Mouse (Mus musculus) kidney, embryonic 15.5 days (tissue): ENCODE results near the gene Mcts2. TPM values are rescaled to one million over a fixed set of nuclear protein-coding genes. Genes with fewer than 3 reads are reported as not detected.

Experiments used
- ATAC-seq: fragments of 200-750 bp; cut with Nextera tagmentation; replicated peaks from 2 replicates; pipeline ENCODE4 v1.8.0; 2017; ENCODE audit warnings: moderate TSS enrichment; ENCODE audit not compliant: low FRiP score
- H3K27ac ChIP-seq: fragments of 300-500 bp; sonication (generic); 2 replicates; pipeline ENCODE4 v1.5.1; 2015; ENCODE audit warnings: mild to moderate bottlenecking, inconsistent platforms
- H3K27me3 ChIP-seq: fragments of 300-500 bp; sonication (generic); 2 replicates; pipeline ENCODE4 v1.6.1; 2015; ENCODE audit warnings: inconsistent platforms
- H3K36me3 ChIP-seq: fragments of 300-500 bp; sonication (generic); 2 replicates; pipeline ENCODE4 v1.6.1; 2015; ENCODE audit warnings: inconsistent platforms
- H3K4me1 ChIP-seq: fragments of 300-500 bp; sonication (generic); 2 replicates; pipeline ENCODE4 v1.6.1; 2015; ENCODE audit warnings: inconsistent platforms
- H3K4me2 ChIP-seq: fragments of 300-500 bp; sonication (generic); 2 replicates; pipeline ENCODE4 v1.6.1; 2015; ENCODE audit warnings: moderate library complexity, mild to moderate bottlenecking, inconsistent platforms
- H3K4me3 ChIP-seq: fragments of 300-500 bp; sonication (generic); replicated peaks from 2 replicates; pipeline ENCODE4 v1.5.1; 2015; ENCODE audit warnings: mild to moderate bottlenecking, inconsistent platforms
- H3K9ac ChIP-seq: fragments of 300-500 bp; sonication (generic); 2 replicates; pipeline ENCODE4 v1.6.1; 2015; ENCODE audit warnings: mild to moderate bottlenecking, inconsistent platforms
- H3K9me3 ChIP-seq: fragments of 300-500 bp; sonication (generic); replicated peaks from 2 replicates; pipeline ENCODE4 v1.6.1; 2016; ENCODE audit warnings: inconsistent platforms
- WGBS: fragments of 180-500 bp; shearing (Covaris S2); methylation state at CpG from one replicate; pipeline ENCODE4 v1.1.7; 2015; ENCODE audit warnings: mixed read lengths; 5-methylcytosine and 5-hydroxymethylcytosine counted together
- polyA plus RNA-seq: library from polyadenylated mRNA; unstranded; fragments of >200 nt; fragmentation: Nextera tagmentation; extraction: Ambion mirVana; gene quantifications from 2 replicates; pipeline ENCODE4 v1.2.1, GENCODE M21; 2015

Gene Mcts2
- polyA plus RNA-seq, 1 experiment from 2014 or later = 29.5 TPM

DNA sequence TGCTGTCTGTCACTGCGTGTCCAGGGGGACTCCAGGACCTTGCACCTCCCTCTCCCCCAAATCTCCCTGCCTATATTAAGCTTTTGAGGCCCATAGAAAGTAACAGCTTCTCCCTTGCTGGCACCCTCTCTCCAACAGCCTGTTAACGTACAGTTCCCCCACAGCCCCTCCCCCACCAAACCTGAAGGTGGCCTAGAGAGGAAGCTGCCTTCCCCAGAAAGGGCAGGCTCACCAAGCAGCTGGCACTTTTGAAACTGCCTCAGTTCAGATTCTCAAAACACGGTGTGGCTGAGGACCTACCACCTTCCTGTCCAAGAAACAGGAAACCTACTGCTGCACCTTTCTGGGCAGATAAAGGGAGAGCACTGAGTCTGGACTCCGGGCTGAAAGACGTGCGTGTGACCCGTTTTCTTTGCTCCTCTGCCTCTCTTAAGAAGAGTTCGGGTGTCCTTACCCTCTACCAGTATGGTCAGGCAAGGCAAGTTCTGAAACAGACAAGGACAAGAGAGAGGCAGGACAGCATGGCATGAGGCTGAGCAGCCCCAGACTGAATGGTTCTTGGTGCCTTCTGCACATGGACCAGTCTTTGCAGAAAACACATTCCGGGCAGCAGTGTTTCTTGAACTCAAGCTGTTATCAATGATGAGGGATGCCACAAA lies 15.7 kb upstream of the Mcts2 start:
- no peak for ATAC-seq
- Histone ChIP-seq H3K9ac (peak overlapping the region; percentile 97), H3K4me1 (peaks cover 46% of the 10 kb centered on the region), H3K4me3 (peak overlapping the region; percentile 95), H3K4me2 (peak overlapping the region; percentile 78), H3K36me3 (peaks cover 39% of the 10 kb centered on the region), H3K27ac (peak overlapping the region; percentile 97), H3K27me3 (no peaks in the 10 kb centered on the region), H3K9me3 (no peaks in the 10 kb centered on the region)
- 38% methylated on average over 9 of the region's 9 CpGs for WGBS

DNA sequence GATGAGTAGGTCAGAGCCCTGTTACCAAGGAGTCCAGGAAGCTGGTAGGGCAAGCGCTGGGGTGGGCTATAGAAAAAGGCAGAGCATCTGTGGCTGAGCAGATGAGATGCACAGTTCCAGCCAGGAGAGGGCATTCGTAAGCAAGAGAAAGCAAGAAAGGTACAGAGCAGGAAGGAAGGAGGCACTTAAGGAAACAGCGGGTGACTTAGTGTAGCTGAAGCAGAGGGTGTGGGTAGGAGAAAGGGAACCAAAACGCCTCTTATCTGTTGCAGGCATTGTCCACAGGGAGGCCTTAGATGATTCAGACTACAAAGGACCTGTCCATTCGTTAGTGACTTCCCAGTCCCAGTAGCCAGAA lies 15.2 kb upstream of the Mcts2 start:
- Histone ChIP-seq H3K9me3 (no peaks in the 10 kb centered on the region), H3K4me2 (peak overlapping the region; percentile 78), H3K4me3 (peak overlapping the region; percentile 95), H3K27ac (peak overlapping the region; percentile 97), H3K27me3 (no peaks in the 10 kb centered on the region), H3K9ac (peak overlapping the region; percentile 97), H3K36me3 (peaks cover 44% of the 10 kb centered on the region), H3K4me1 (peaks cover 46% of the 10 kb centered on the region)
- peak; percentile 44; the same call in 1 of the 2 replicates for ATAC-seq
- 21% methylated on average over 5 of the region's 5 CpGs for WGBS

DNA sequence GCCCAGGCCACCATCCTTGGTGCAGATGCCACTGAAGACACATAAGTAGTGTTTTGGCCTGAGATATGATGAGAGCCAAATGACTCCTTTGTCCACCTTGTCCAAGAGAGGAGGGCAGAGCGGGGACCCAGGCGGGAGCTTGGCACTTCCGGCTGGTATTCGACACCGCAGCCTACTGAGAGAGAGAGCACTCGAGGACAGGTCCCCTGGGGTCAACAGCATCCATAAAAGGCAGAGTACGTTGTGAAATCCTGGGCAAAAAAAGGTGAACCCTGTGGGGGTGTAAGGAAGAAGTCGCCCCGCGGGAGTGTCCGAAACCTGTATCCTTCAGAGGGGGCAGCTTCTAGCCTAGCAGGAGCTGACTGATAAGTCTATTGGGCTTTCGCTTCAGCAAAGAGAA lies 14.7 kb upstream of the Mcts2 start:
- Histone ChIP-seq H3K9me3 (no peaks in the 10 kb centered on the region), H3K27ac (peak overlapping the region; percentile 45), H3K9ac (peak overlapping the region; percentile 97)

DNA sequence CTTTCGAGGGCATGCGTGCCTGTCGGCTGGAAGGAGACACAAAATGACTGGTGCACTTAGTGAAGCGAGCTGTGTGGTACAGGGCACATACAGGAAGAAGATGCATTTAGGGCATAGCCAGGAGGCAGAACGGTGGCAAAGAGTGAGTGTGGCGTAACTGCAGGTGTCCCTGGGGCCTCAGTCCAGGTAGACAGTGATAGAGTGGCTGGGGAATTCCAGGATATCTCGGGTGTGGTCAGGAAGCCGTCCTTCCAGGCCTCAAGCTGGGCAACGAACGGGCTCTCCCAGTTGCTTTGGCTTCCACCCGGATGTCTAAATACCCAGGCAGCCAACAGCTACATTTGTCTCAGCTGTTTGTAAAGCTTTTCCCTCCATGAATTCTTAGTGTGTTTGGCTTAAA lies 12.7 kb upstream of the Mcts2 start:
- H3K9ac ChIP-seq = no peak overlapping the region
- H3K4me1 ChIP-seq = peaks cover 52% of the 10 kb centered on the region
- 76% methylated on average over 11 of the region's 11 CpGs for WGBS
- no peaks in the 10 kb centered on the region for H3K9me3 ChIP-seq
- peaks cover 70% of the 10 kb centered on the region for H3K36me3 ChIP-seq
- no peak for ATAC-seq
- no peak overlapping the region for H3K4me3 ChIP-seq
- H3K27ac ChIP-seq = no peak overlapping the region
- no peak overlapping the region for H3K4me2 ChIP-seq
- H3K27me3 ChIP-seq = no peaks in the 10 kb centered on the region

More for the DNA sequence above, 14.7 kb upstream of the Mcts2 start:
- H3K4me2 ChIP-seq = peak overlapping the region; percentile 78
- no peaks in the 10 kb centered on the region for H3K27me3 ChIP-seq
- no peak for ATAC-seq
- H3K4me3 ChIP-seq = peak overlapping the region; percentile 95
- WGBS = 63% methylated on average over 12 of the region's 12 CpGs
- peaks cover 46% of the 10 kb centered on the region for H3K4me1 ChIP-seq
- peaks cover 50% of the 10 kb centered on the region for H3K36me3 ChIP-seq

DNA sequence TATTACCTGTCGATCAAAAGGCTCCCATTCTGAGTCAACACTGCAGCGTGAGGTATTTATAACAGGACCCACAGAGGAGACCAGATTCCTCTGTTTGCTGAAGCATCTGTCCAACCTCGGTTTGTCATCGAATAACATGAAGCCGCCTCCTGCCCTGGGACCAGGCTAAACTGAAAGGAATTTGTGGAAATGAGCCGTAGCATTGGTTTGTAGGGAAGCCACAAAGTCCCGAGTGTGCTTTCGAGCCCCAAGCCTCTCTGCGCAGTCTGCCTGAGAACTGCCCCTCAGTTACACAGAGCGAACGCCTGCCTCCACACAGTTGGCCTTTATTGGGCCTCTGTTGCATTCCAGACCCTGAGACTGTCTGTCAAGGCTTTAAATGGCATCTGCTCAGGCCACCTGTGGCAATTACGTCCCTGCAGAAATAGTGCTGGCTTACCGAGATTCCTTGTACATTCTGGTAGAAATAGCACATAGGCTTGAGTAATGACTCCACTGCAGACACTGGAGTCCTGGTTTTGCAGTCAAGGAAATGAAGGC lies 11.5 kb upstream of the Mcts2 start:
- ATAC-seq = no peak
- Histone ChIP-seq H3K27ac (no peak overlapping the region), H3K9ac (no peak overlapping the region), H3K27me3 (no peaks in the 10 kb centered on the region), H3K4me3 (no peak overlapping the region), H3K9me3 (no peaks in the 10 kb centered on the region), H3K36me3 (peaks cover 81% of the 10 kb centered on the region), H3K4me2 (no peak overlapping the region), H3K4me1 (peaks cover 59% of the 10 kb centered on the region)
- WGBS = 79% methylated on average over 13 of the region's 13 CpGs

DNA sequence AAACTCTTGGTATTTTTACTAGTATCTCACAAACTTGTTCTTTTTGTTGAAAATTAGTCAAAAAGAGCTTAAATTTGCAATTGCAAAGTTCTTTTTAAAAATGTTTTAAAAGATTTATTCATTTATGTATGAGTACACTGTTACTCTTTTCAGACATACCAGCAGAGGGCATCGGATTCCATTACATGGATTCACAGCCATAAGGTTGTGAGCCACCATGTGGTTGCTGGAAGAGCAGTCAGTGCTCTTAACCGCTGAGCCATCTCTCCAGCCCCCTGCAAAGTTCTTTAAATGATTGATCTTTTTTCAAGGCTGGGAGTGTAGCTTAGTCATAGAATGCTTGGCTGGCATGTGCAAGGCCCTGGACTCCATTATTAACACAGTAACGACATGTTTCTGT lies 8.5 kb upstream of the Mcts2 start:
- Histone ChIP-seq H3K27me3 (no peaks in the 10 kb centered on the region), H3K4me1 (peaks cover 32% of the 10 kb centered on the region), H3K4me3 (no peak overlapping the region), H3K9ac (no peak overlapping the region), H3K27ac (peak overlapping the region; percentile 25; the same call in 1 of the 2 replicates), H3K4me2 (no peak overlapping the region), H3K9me3 (no peaks in the 10 kb centered on the region), H3K36me3 (peaks cover 96% of the 10 kb centered on the region)
- WGBS = 60% methylated on average over 3 of the region's 3 CpGs
- ATAC-seq = 0 out of 2 replicates have a peak, but pooled peaks have one; percentile 11

DNA sequence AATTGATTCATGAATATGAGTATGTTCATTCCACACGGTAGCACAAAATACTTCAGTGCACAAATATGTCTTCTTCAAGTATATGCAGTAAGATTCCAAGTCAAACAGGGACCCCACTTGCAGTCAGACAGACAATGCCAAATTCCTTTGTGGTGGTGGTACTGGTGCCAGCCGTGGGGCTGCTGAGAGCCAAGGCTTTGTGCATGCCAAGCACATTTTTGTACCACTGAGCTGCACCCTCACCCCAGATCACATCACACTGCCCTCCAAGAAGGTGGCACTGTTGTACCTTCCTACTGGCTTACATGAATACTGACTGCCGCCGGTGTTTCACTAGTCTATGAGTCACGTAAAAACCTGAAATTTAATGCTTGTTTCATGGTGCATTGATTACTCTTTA lies 7.9 kb upstream of the Mcts2 start:
- H3K4me3 ChIP-seq = no peak overlapping the region
- no peak overlapping the region for H3K9ac ChIP-seq
- H3K4me1 ChIP-seq = peaks cover 30% of the 10 kb centered on the region
- H3K27ac ChIP-seq = peak overlapping the region; percentile 25; the same call in 1 of the 2 replicates
- ATAC-seq = no peak
- H3K36me3 ChIP-seq = peaks cover 100% of the 10 kb centered on the region
- no peaks in the 10 kb centered on the region for H3K27me3 ChIP-seq
- H3K4me2 ChIP-seq = no peak overlapping the region
- no peaks in the 10 kb centered on the region for H3K9me3 ChIP-seq
- 86% methylated on average over 5 of the region's 5 CpGs for WGBS

DNA sequence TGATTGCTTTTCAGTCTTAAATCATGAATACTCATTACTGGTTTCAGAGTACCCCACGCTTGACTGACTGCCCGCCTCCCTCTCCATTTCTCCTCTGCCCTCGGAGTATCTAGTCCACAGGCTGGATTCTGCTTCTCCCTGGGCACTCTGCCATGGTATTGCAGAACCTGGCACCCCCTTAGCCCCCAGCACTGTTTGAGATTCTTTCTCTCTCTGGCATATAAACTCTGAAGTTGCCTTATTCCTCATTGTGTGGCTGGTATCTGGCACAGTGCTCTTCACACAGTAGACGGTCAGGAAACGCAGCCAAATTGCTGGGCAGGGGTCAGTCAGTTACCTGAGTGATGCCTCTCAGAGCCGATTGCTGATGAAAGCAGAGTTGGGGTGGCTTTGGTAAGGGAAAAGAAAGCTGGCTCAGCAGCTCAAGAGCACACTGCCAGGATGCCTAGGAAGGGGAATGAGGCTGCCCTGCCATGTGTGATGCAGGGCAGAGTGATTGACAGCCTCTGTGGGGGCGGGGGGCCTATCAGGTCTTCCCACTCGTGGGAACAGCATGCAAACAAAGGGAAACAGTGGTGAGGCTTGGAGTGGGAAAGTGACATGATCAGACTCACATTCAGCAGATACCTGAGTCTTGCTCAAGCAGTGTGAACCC lies 7.0 kb upstream of the Mcts2 start:
- 63% methylated on average over 8 of the region's 8 CpGs for whole genome bisulfite sequencing
- peak overlapping the region; percentile 49 for H3K27ac ChIP-seq
- ATAC-seq = 0 out of 2 replicates have a peak, but pooled peaks have one; percentile 38

DNA sequence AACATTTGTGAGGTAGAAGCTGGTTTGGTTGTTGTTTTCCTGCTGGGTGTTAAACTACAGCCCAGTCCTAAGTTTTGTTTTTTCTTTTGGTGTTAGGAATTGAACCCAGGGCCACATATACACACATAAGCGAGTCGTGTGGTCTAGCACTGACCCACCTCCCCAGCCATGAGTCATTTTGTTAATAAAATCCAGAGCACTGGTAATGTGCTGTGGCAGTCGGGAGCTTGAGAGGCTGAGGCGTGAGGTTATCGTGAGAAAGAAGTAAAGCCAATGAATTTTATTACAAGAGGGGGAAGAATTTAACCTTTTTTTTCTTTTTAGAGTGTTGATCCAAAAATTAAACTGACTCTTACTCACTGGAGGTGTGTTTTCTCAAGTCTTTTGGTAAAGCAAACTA lies 3.7 kb upstream of the Mcts2 start:
- peaks cover 26% of the 10 kb centered on the region for H3K4me1 ChIP-seq
- 82% methylated on average over 5 of the region's 5 CpGs for WGBS

More for the DNA sequence above, 7.0 kb upstream of the Mcts2 start:
- no peak overlapping the region for H3K4me3 ChIP-seq
- no peak overlapping the region for H3K9ac ChIP-seq
- no peak overlapping the region for H3K4me2 ChIP-seq
- peaks cover 27% of the 10 kb centered on the region for H3K4me1 ChIP-seq
- H3K27me3 ChIP-seq = no peaks in the 10 kb centered on the region
- H3K9me3 ChIP-seq = no peaks in the 10 kb centered on the region
- peaks cover 100% of the 10 kb centered on the region for H3K36me3 ChIP-seq

DNA sequence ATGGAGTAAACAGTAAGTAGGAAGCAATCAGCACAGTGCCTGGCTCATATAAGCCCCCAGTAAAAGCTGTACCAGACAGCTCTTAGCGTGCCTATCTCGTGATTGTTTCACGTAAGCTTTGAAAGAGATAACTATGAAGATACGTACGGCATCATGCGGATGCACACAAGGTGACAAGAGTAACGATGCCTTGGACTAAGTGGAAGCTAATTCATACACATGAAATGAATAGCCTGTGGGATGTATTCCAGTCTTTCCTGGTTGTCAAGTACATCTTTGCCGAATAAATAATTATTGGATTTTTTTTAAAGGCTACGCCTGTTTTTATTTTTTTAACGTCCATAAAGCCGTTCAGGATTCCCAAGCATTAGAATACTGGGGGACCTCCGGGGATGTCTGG lies 436 bp upstream of the Mcts2 start:
- Histone ChIP-seq H3K27ac (peak overlapping the region; percentile 55), H3K4me3 (peak overlapping the region; percentile 46), H3K36me3 (peaks cover 99% of the 10 kb centered on the region), H3K9me3 (0 out of 2 replicates have a peak, but pooled peaks cover 5% of the 10 kb centered on the region), H3K4me1 (peaks cover 10% of the 10 kb centered on the region), H3K27me3 (no peaks in the 10 kb centered on the region), H3K4me2 (peak overlapping the region; percentile 48), H3K9ac (no peak overlapping the region)
- ATAC-seq = no peak
- 57% methylated on average over 12 of the region's 12 CpGs for WGBS

More for the DNA sequence above, 3.7 kb upstream of the Mcts2 start:
- H3K4me3 ChIP-seq = no peak overlapping the region
- H3K4me2 ChIP-seq = no peak overlapping the region
- 0 out of 2 replicates have a peak, but pooled peaks cover 5% of the 10 kb centered on the region for H3K9me3 ChIP-seq
- H3K36me3 ChIP-seq = peaks cover 100% of the 10 kb centered on the region
- H3K27me3 ChIP-seq = no peaks in the 10 kb centered on the region
- H3K27ac ChIP-seq = no peak overlapping the region
- H3K9ac ChIP-seq = no peak overlapping the region
- ATAC-seq = no peak

DNA sequence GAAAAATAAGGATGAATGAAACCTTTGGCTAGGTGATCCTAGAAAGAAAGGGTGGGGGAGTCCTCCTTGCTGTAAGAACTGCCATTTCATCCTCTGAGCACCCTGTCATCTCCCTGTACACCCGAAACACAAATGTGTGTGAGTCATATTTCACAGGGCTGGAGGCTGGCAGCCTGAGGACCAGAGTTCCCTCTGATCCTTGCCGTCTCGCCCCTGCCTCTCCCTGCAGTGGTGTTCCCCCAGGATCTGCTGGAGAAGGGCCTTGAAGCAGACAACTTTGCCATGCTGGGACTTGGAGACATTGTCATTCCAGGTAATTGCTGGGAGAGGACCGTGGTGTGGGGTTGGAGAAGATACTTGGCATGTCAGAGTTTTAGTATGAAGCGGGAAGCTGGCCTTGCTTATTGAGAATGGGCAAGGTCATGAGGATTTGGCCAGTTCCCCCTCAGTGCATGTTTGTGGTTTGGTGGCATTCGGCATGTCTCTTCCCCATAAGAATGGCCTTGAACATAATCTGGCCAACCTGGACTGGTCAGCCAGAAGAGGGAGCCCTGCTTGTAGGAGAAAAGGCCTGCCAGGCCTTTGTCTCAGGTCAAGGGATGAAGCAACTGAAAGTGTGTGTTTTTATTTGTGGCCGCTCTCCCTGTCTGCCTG lies 4.9 kb downstream of the Mcts2 start:
- Histone ChIP-seq H3K4me3 (no peak overlapping the region), H3K9ac (no peak overlapping the region), H3K27me3 (no peaks in the 10 kb centered on the region), H3K27ac (peak overlapping the region; percentile 57), H3K9me3 (0 out of 2 replicates have a peak, but pooled peaks cover 2% of the 10 kb centered on the region), H3K4me2 (no peak overlapping the region), H3K36me3 (peaks cover 76% of the 10 kb centered on the region), H3K4me1 (peaks cover 24% of the 10 kb centered on the region)
- ATAC-seq = no peak
- WGBS = 75% methylated on average over 7 of the region's 7 CpGs

DNA sequence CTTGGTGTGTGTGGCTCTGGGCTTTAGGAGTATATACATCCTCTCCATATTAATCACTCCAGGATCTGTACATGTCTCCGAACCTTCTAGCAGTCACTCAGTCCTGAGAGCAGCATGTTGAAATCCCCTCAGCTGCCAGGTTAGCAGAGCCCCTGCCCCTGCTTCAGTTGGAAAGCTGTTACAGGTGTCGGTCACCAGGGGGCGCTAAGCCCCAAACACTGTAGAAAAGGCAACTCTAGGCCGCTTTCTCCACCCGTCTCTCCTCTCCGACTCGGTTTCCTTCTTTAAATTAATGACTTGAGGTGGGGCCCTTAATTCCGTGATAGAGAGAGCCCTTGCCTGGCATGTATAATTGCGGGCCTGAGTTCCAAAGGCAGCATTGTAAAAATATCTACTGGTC lies 6.4 kb downstream of the Mcts2 start:
- Histone ChIP-seq H3K4me1 (peaks cover 23% of the 10 kb centered on the region), H3K9ac (no peak overlapping the region), H3K27me3 (no peaks in the 10 kb centered on the region), H3K27ac (peak overlapping the region; percentile 45; the same call in 1 of the 2 replicates), H3K9me3 (no peaks in the 10 kb centered on the region), H3K4me2 (peak overlapping the region; percentile 39), H3K36me3 (peaks cover 74% of the 10 kb centered on the region), H3K4me3 (no peak overlapping the region)
- WGBS = 23% methylated on average over 9 of the region's 9 CpGs
- ATAC-seq = no peak
